Mouse (Mus musculus) ES-E14 (cell line): ENCODE measurements around the gene Eps8l3.

Source experiments
- CHD2 ChIP-seq: IDR thresholded peaks from 2 replicates; pipeline ENCODE4 v1.6.1; 2014; ENCODE audit warnings: mild to moderate bottlenecking, low read depth, low read length, inconsistent platforms
- HCFC1 ChIP-seq: IDR thresholded peaks from 2 replicates; pipeline ENCODE4 v1.6.1; 2012; ENCODE audit warnings: low read length, inconsistent platforms, borderline replicate concordance; ENCODE audit not compliant: insufficient read depth
- MAFK ChIP-seq: IDR thresholded peaks from 2 replicates; pipeline ENCODE4 v1.6.1; 2014; ENCODE audit warnings: mild to moderate bottlenecking, low read depth, low read length, inconsistent platforms; ENCODE audit not compliant: insufficient read depth

GRCm38 (mm10) chr3:107939403-107939802 lies 62.4 kb downstream of the Eps8l3 start:
- TF ChIP-seq HCFC1: no peak
- TF ChIP-seq MAFK: 0 out of 2 replicates have a peak, but pooled peaks have one; percentile 48
- TF ChIP-seq CHD2: no peak
